Mouse (Mus musculus) MN1 (cell line): ENCODE data around the gene Ctag2.

Source experiments
- DNase-seq: peaks from one replicate; pipeline ENCODE4 v3.0.0-alpha.2; 2016; ENCODE audit warnings: low spot score

The Ctag2 gene

DNA sequence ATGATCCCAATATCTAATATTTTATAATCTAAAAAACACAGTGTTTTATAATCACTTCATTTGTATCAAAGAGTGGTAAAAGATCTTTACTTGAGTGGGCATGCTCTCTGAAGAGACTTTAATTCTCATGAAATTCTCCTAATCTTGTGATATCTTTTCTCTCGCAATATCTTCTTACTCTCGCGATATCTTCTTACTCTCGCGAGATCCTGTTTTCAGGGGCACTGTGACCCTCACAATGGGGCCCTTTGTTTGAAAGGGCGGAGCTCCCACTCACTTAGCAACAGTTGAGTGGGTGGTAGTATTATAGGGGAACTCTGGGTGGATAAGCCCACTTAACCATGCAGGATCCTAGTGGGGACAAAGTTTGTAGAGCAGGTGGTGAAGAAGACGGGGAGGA lies at the start of gene Ctag2:
TSS of gene Ctag2 (plus strand) at position 301 of the 400 bp plus-strand sequence.
- no peak for DNase-seq
